Mouse (Mus musculus) bone marrow, adult 2 months (tissue): ENCODE results near the gene Cdk5rap2.

Source experiments
- CTCF ChIP-seq: fragments of 200-500 bp; IDR thresholded peaks from 2 replicates; pipeline ENCODE4 v1.5.1; 2011; ENCODE audit warnings: low read length, control low read depth; ENCODE audit not compliant: control insufficient read depth, insufficient read depth
- POLR2A ChIP-seq: fragments of 200-500 bp; IDR thresholded peaks from 2 replicates; pipeline ENCODE4 v1.6.1; 2011; ENCODE audit warnings: low read depth, mild to moderate bottlenecking, control low read depth, low read length, borderline replicate concordance; ENCODE audit not compliant: control insufficient read depth

DNA sequence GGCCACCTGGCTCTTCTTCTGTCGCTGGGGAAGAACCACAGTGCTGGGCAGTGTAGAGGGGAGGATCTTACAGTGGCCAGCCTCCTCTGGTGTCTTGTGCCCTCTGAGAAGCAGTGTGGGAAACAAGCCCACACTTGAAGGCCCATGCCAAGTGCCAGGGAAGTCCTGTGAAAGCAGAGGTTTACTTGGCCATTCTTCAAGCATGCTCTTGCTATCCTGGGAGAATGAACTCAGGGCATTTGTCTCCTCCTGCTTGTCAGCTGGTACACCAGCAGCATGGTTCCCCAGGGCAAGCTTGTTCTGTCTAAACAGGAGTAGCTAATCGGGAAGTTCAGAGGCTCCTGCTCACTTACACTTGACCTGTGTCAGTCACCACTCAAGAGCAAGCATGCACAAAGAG, 185.7 kb downstream of the Cdk5rap2 start:
- no peak for TF ChIP-seq POLR2A
- no peak for TF ChIP-seq CTCF
